Mouse (Mus musculus): ENCODE data around the gene Slc9a3. TPM values are rescaled to one million over a fixed set of nuclear protein-coding genes. Genes with fewer than 3 reads are reported as not detected.

Gene Slc9a3
- polyA plus RNA-seq, 1 experiment from 2014 or later: 0.03 TPM

DNA sequence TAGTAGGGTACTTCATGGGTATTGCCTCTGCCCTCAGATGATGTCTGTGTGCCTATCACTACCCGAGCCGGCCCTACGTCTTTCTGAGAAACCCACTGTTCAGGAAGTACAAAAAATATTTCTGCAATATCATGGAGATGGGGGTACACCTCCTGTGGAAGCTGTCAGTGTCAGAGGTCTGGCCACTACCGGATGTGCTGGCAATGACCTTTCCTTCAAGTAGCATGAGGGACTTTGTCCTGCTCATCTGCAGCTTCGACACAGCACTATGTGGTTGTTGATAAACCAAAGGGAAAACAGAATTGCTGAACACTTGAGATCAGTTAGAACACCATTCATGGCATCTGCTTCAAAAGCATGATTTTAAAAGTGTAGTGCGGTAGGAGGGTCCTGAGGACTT is 19.5 kb downstream of the Slc9a3 start:
- Histone ChIP-seq H3K4me2 (no peak overlapping the region), H3K4me1 (ENCODE audit: control insufficient read depth, insufficient read depth, low read length) (no peaks in the 10 kb centered on the region), H3K36me3 (ENCODE audit: control insufficient read depth, insufficient read depth, low read length) (no peaks in the 10 kb centered on the region), H3K27me3 (ENCODE audit: control insufficient read depth, insufficient read depth, low read length) (no peaks in the 10 kb centered on the region), H3K9me3 (ENCODE audit: control insufficient read depth, low read length) (no peaks in the 10 kb centered on the region), H3K4me3 (ENCODE audit: low read depth, low read length) (no peak overlapping the region), H3K27ac (ENCODE audit: low read depth, low read length) (no peak overlapping the region), H3K9ac (ENCODE audit: low read length) (no peak overlapping the region)
- 90% methylated on average over 6 of the region's 6 CpGs for WGBS
- ATAC-seq (ENCODE audit: low FRiP score) (no peak), DNase-seq (ENCODE audit: low spot score, missing footprints) (no peak)

GRCm38 (mm10) chr13:74143282-74143681 is 22.0 kb downstream of the Slc9a3 start:
- no peak overlapping the region for H3K9ac ChIP-seq (ENCODE audit: low read length)
- no peak for ATAC-seq (ENCODE audit: low FRiP score)
- 79% methylated on average over 3 of the region's 3 CpGs for WGBS
- no peaks in the 10 kb centered on the region for H3K9me3 ChIP-seq (ENCODE audit: control insufficient read depth, low read length)
- DNase-seq (ENCODE audit: low spot score, missing footprints): no peak
- no peak overlapping the region for H3K4me3 ChIP-seq (ENCODE audit: low read depth, low read length)
- H3K4me1 ChIP-seq (ENCODE audit: control insufficient read depth, insufficient read depth, low read length): no peaks in the 10 kb centered on the region
- H3K27ac ChIP-seq (ENCODE audit: low read depth, low read length): no peak overlapping the region
- H3K4me2 ChIP-seq: no peak overlapping the region
- no peaks in the 10 kb centered on the region for H3K27me3 ChIP-seq (ENCODE audit: control insufficient read depth, insufficient read depth, low read length)
- H3K36me3 ChIP-seq (ENCODE audit: control insufficient read depth, insufficient read depth, low read length): no peaks in the 10 kb centered on the region

DNA sequence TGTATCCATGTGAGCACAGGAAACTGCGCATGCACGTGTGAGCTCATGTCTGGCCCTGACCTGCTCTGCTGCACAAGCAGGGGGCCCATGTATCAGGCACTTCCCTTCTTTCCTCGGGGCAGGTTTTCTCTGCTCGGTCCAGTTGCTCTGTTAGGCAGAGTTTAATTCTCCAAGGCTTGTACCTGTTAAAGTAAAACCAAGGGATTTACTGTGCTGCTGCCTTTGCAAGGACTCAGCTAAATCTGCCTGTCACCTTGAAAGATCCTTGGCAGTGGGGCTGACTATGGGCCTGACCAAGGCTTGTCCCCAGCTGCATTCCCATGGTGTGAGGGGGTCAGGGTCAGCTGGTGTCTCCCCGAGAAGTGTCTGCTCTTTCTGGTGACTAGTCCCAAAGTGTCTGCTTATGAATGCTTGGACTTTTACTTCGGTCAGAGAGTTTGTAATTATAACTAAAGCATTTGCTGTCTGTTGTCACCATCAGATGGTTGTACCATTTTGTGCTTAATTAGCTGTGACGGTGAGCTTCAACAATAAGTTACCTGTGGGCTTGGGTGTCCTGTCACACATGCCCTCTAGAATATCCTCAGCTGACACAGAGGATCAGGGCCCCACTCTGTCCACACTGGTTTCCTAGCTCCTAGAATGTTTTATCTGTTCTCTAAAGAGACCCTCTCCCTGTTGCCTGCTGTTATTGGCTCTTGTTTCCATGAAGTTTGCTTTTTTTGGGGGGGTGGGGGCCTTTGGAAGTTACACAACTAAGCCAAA is 23.0 kb downstream of the Slc9a3 start:
- no peak for DNase-seq (ENCODE audit: low spot score, missing footprints)
- no peak overlapping the region for H3K9ac ChIP-seq (ENCODE audit: low read length)
- no peak overlapping the region for H3K4me2 ChIP-seq
- H3K4me3 ChIP-seq (ENCODE audit: low read depth, low read length): no peak overlapping the region
- no peak overlapping the region for H3K27ac ChIP-seq (ENCODE audit: low read depth, low read length)
- no peaks in the 10 kb centered on the region for H3K9me3 ChIP-seq (ENCODE audit: control insufficient read depth, low read length)
- no peaks in the 10 kb centered on the region for H3K4me1 ChIP-seq (ENCODE audit: control insufficient read depth, insufficient read depth, low read length)
- ATAC-seq (ENCODE audit: low FRiP score): no peak
- H3K36me3 ChIP-seq (ENCODE audit: control insufficient read depth, insufficient read depth, low read length): no peaks in the 10 kb centered on the region
- no peaks in the 10 kb centered on the region for H3K27me3 ChIP-seq (ENCODE audit: control insufficient read depth, insufficient read depth, low read length)
- WGBS: 78% methylated on average over 7 of the region's 7 CpGs

GRCm38 (mm10) chr13:74145983-74146622 is 24.8 kb downstream of the Slc9a3 start:
- Histone ChIP-seq H3K27me3 (ENCODE audit: control insufficient read depth, insufficient read depth, low read length) (no peaks in the 10 kb centered on the region), H3K9me3 (ENCODE audit: control insufficient read depth, low read length) (no peaks in the 10 kb centered on the region), H3K4me3 (ENCODE audit: low read depth, low read length) (no peak overlapping the region), H3K4me1 (ENCODE audit: control insufficient read depth, insufficient read depth, low read length) (no peaks in the 10 kb centered on the region), H3K9ac (ENCODE audit: low read length) (no peak overlapping the region), H3K27ac (ENCODE audit: low read depth, low read length) (no peak overlapping the region), H3K36me3 (ENCODE audit: control insufficient read depth, insufficient read depth, low read length) (no peaks in the 10 kb centered on the region), H3K4me2 (no peak overlapping the region)
- ATAC-seq (ENCODE audit: low FRiP score): no peak
- DNase-seq (ENCODE audit: low spot score, missing footprints): no peak
- 88% methylated on average over 3 of the region's 3 CpGs for WGBS

DNA sequence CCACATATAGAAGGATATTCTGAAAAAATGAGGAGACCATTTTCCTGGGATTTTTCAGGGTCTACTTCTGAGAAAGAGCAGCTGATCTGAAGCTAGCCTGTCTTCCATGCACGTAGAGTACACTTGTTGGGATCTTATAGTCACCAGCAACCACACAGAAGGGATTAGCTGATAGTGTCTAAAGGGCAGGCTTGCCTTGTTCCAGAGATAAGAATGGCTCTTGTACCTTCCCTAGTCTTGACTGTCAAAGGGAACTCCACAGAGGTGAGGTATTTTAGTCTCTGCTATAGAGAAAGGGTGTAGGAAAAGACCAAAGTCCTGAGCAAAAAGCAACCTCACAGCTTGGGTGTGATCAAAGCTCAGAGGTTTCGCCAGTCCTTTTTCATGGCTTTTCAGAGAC is 26.1 kb downstream of the Slc9a3 start:
- DNase-seq (ENCODE audit: low spot score, missing footprints) (no peak), ATAC-seq (ENCODE audit: low FRiP score) (no peak)
- H3K27me3 ChIP-seq (ENCODE audit: control insufficient read depth, insufficient read depth, low read length): no peaks in the 10 kb centered on the region
- H3K27ac ChIP-seq (ENCODE audit: low read depth, low read length): no peak overlapping the region
- H3K4me1 ChIP-seq (ENCODE audit: control insufficient read depth, insufficient read depth, low read length): no peaks in the 10 kb centered on the region
- no peak overlapping the region for H3K9ac ChIP-seq (ENCODE audit: low read length)
- no peak overlapping the region for H3K4me3 ChIP-seq (ENCODE audit: low read depth, low read length)
- 75% methylated on average over 2 of the region's 2 CpGs for WGBS
- no peaks in the 10 kb centered on the region for H3K9me3 ChIP-seq (ENCODE audit: control insufficient read depth, low read length)
- H3K4me2 ChIP-seq: no peak overlapping the region
- H3K36me3 ChIP-seq (ENCODE audit: control insufficient read depth, insufficient read depth, low read length): no peaks in the 10 kb centered on the region

- H3K4me1 ChIP-seq (ENCODE audit: control insufficient read depth, insufficient read depth, low read length): no peaks in the 10 kb centered on the region
- peak overlapping the region; percentile 58 for H3K4me2 ChIP-seq
- H3K27me3 ChIP-seq (ENCODE audit: control insufficient read depth, insufficient read depth, low read length): no peaks in the 10 kb centered on the region
- no peaks in the 10 kb centered on the region for H3K9me3 ChIP-seq (ENCODE audit: control insufficient read depth, low read length)
- H3K27ac ChIP-seq (ENCODE audit: low read depth, low read length): no peak overlapping the region
- WGBS: 8% methylated on average over 19 of the region's 19 CpGs
- ATAC-seq (ENCODE audit: low FRiP score) (peak; percentile 84), DNase-seq (ENCODE audit: low spot score, missing footprints) (peak; percentile 94)
- peak overlapping the region; percentile 68 for H3K9ac ChIP-seq (ENCODE audit: low read length)
- 0 out of 2 replicates have a peak, but pooled peaks cover 4% of the 10 kb centered on the region for H3K36me3 ChIP-seq (ENCODE audit: control insufficient read depth, insufficient read depth, low read length)
- peak overlapping the region; percentile 41 for H3K4me3 ChIP-seq (ENCODE audit: low read depth, low read length)
These were observed 45.2 kb downstream of the Slc9a3 start for GRCm38 (mm10) chr13:74166348-74167056.

DNA sequence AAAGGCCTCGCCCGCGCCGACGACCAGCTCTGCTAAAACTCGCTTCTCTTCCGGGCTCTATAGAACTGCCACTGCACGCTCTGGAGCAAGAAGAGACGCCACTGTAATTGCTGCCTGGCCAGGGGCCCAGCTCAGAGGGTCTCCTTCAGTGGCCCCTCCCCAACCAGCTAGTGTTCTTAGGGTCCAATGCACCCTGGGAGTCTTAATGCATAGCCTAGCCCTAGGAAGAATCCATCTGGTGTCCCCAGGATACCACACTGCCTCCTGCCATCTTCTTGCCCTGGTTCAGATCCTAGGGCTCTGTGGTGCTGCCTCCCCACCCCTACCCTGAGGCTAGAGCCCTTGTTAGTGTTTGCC is 45.8 kb downstream of the Slc9a3 start:
- H3K36me3 ChIP-seq (ENCODE audit: control insufficient read depth, insufficient read depth, low read length): peaks cover 4% of the 10 kb centered on the region; the same call in 1 of the 2 replicates
- peak overlapping the region; percentile 58 for H3K4me2 ChIP-seq
- no peaks in the 10 kb centered on the region for H3K9me3 ChIP-seq (ENCODE audit: control insufficient read depth, low read length)
- no peak for DNase-seq (ENCODE audit: low spot score, missing footprints)
- 10% methylated on average over 9 of the region's 9 CpGs for WGBS
- peak overlapping the region; percentile 68 for H3K9ac ChIP-seq (ENCODE audit: low read length)
- ATAC-seq (ENCODE audit: low FRiP score): no peak; the same call in 1 of the 2 replicates
- no peak overlapping the region for H3K27ac ChIP-seq (ENCODE audit: low read depth, low read length)
- H3K27me3 ChIP-seq (ENCODE audit: control insufficient read depth, insufficient read depth, low read length): no peaks in the 10 kb centered on the region
- H3K4me3 ChIP-seq (ENCODE audit: low read depth, low read length): peak overlapping the region; percentile 41
- no peaks in the 10 kb centered on the region for H3K4me1 ChIP-seq (ENCODE audit: control insufficient read depth, insufficient read depth, low read length)

GRCm38 (mm10) chr13:74167492-74167891 is 46.2 kb downstream of the Slc9a3 start:
- Histone ChIP-seq H3K36me3 (ENCODE audit: control insufficient read depth, insufficient read depth, low read length) (peaks cover 4% of the 10 kb centered on the region; the same call in 1 of the 2 replicates), H3K9me3 (ENCODE audit: control insufficient read depth, low read length) (no peaks in the 10 kb centered on the region), H3K4me2 (no peak overlapping the region), H3K27me3 (ENCODE audit: control insufficient read depth, insufficient read depth, low read length) (no peaks in the 10 kb centered on the region), H3K4me1 (ENCODE audit: control insufficient read depth, insufficient read depth, low read length) (no peaks in the 10 kb centered on the region), H3K27ac (ENCODE audit: low read depth, low read length) (no peak overlapping the region), H3K9ac (ENCODE audit: low read length) (no peak overlapping the region), H3K4me3 (ENCODE audit: low read depth, low read length) (no peak overlapping the region)
- WGBS: 88% methylated on average over 2 of the region's 2 CpGs
- DNase-seq (ENCODE audit: low spot score, missing footprints) (no peak), ATAC-seq (ENCODE audit: low FRiP score) (0 out of 2 replicates have a peak, but pooled peaks have one; percentile 26)
